Mouse (Mus musculus) gastrocnemius, adult 18-20 months (tissue): ENCODE results near the gene Wls. TPM values are rescaled to one million over a fixed set of nuclear protein-coding genes. Genes with fewer than 3 reads are reported as not detected.

Source experiments
- DNase-seq: peaks from one replicate; pipeline ENCODE4 v3.0.0; 2021; ENCODE audit warnings: low spot score
- total RNA-seq, 2 experiments: library from RNA; stranded (reverse); gene quantifications; 2 replicates each; pipeline ENCODE4 v1.2.3; 2021

The Wls gene
- total RNA-seq, 2 experiments from 2014 or later, result 21.8 to 27.0 TPM

GRCm38 (mm10) chr3:159907329-159907728 is 67.9 kb downstream of the Wls start:
- no peak for DNase-seq

DNA sequence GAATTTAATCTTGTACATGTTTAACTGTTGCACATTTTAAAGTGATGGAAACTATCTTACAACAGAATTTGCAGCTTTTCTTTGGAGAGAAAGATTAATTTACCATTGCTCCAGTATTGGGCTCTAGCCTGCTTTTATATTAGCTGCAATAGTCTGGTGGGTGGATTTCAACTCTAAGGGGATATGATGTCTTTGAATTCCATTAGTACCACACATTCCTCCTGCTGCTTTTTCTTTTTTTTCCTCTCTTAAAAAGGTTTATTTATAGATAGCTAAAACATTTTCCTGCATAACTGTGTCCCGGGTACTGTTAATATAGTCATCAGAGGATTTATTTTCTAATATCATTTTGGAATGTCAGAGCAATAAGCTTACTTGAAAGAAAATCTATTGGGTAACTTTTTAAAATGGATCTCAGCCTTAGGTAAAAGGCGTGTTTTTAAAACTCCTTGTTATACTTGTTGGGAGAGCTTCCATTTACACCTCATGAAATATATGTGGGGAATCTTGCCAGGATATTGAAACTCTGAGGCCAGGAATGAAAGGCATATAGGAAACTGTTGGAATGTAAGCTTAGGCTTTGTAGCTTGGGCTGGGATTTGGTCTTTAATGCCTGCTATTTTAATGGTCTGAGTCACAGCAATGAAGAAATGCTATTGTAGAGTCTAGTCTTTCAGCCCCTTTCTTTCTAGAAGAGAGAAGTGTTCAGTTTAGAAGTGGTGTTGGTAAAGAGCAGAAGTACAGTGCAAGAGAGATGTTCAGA is 78.0 kb downstream of the Wls start:
- DNase-seq, result no peak

Other genes with a start within 250 kb of the Wls start
- not detected for gene Rpe65, start 240.5 kb upstream of the Wls start, total RNA-seq